Mouse (Mus musculus): Measurements from ENCODE around the gene Ice1. TPM values are rescaled to one million over a fixed set of nuclear protein-coding genes. Genes with fewer than 3 reads are reported as not detected.

The Ice1 gene
- polyA plus RNA-seq (2015; fragmentation: Nextera tagmentation; extraction: Ambion mirVana): 22.8 and 26.4 TPM in 2 replicates

DNA sequence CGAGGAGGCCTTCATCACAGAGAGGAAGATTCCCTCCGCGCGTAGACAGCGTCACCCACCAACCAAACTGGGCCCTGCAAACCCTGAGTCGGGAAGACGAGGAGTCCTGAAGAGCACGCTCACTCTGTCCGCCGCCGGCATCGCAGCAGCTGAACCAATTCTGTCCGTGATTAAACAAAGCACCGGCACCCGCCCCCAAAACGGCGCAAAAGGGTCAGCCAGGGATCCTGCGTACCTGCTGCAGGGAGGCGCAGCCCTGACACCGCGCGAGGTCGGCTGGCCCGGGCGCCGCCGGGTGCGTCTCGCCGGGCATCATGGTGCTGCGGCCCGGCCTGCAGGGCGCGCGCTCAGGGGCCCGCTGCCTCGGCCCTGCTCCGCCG lies at the start of gene Ice1:
Gene Ice1, minus strand, starts transcription at position 353 of the 380 bp plus-strand sequence.
- Histone ChIP-seq H3K27me3 (no peaks in the 10 kb centered on the region), H3K4me2 (peak within 1 kb of the TSS; percentile 84), H3K27ac (peak within 1 kb of the TSS; percentile 85), H3K36me3 (no peaks in the 10 kb centered on the region), H3K9ac (peak within 1 kb of the TSS; percentile 94), H3K9me3 (no peaks in the 10 kb centered on the region), H3K4me1 (peaks cover 24% of the 10 kb centered on the region), H3K4me3 (peak within 1 kb of the TSS; percentile 97)
- WGBS: under 1% methylated on average over 32 of the region's 39 CpGs
- peak; percentile 34; the same call in 1 of the 2 replicates for ATAC-seq (ENCODE audit: insufficient number of reproducible peaks, insufficient read depth, low FRiP score, low TSS enrichment, low read depth)

DNA sequence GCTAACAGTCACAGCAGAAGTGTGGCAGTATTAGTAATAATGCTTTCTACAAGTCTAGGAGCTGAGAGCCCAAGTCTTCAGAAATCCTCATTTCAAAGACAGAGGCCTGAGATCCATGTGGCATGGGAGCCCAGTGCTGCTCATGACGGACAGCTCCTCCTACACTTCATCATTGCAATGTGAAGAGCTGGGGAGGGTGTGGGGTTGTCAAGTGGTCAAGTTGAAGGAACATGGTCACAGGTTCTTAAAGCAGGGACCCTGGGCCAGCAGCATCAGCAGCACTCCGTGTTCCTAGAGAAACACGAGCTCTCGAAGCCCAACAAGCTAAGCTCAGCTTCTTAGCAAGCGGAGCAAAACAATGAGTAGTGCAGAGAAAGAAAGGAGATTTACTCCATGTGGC lies 48.4 kb upstream of the Ice1 start:
- Histone ChIP-seq H3K9ac (no peak overlapping the region), H3K4me1 (0 out of 2 replicates have a peak, but pooled peaks cover 3% of the 10 kb centered on the region), H3K4me2 (no peak overlapping the region), H3K9me3 (no peaks in the 10 kb centered on the region), H3K27ac (no peak overlapping the region), H3K4me3 (no peak overlapping the region), H3K36me3 (no peaks in the 10 kb centered on the region), H3K27me3 (no peaks in the 10 kb centered on the region)
- WGBS: 80% methylated on average over 5 of the region's 5 CpGs
- ATAC-seq (ENCODE audit: insufficient number of reproducible peaks, insufficient read depth, low FRiP score, low TSS enrichment, low read depth): no peak

GRCm38 (mm10) chr13:70684976-70685609 lies 47.7 kb upstream of the Ice1 start:
- H3K4me3 ChIP-seq: no peak overlapping the region
- H3K9me3 ChIP-seq: no peaks in the 10 kb centered on the region
- H3K27me3 ChIP-seq: no peaks in the 10 kb centered on the region
- H3K4me2 ChIP-seq: no peak overlapping the region
- no peak overlapping the region for H3K9ac ChIP-seq
- no peak overlapping the region for H3K27ac ChIP-seq
- H3K36me3 ChIP-seq: no peaks in the 10 kb centered on the region
- 68% methylated on average over 7 of the region's 7 CpGs for WGBS
- no peak for ATAC-seq (ENCODE audit: insufficient number of reproducible peaks, insufficient read depth, low FRiP score, low TSS enrichment, low read depth)
- 0 out of 2 replicates have a peak, but pooled peaks cover 3% of the 10 kb centered on the region for H3K4me1 ChIP-seq

- no peak overlapping the region for H3K9ac ChIP-seq
- H3K27me3 ChIP-seq: no peaks in the 10 kb centered on the region
- no peak overlapping the region for H3K4me3 ChIP-seq
- WGBS: 70% methylated on average over 7 of the region's 7 CpGs
- no peak overlapping the region for H3K4me2 ChIP-seq
- peaks cover 7% of the 10 kb centered on the region; the same call in 1 of the 2 replicates for H3K4me1 ChIP-seq
- H3K27ac ChIP-seq: no peak overlapping the region
- no peak for ATAC-seq (ENCODE audit: insufficient number of reproducible peaks, insufficient read depth, low FRiP score, low TSS enrichment, low read depth)
- H3K9me3 ChIP-seq: no peaks in the 10 kb centered on the region
- H3K36me3 ChIP-seq: no peaks in the 10 kb centered on the region
These were observed 44.2 kb upstream of the Ice1 start for GRCm38 (mm10) chr13:70681411-70682183.

GRCm38 (mm10) chr13:70680316-70680715 lies 42.9 kb upstream of the Ice1 start:
- Histone ChIP-seq H3K4me3 (no peak overlapping the region), H3K4me1 (peaks cover 11% of the 10 kb centered on the region; the same call in 1 of the 2 replicates), H3K27ac (no peak overlapping the region), H3K9me3 (no peaks in the 10 kb centered on the region), H3K4me2 (no peak overlapping the region), H3K9ac (no peak overlapping the region), H3K27me3 (no peaks in the 10 kb centered on the region), H3K36me3 (no peaks in the 10 kb centered on the region)
- WGBS: 84% methylated on average over 3 of the region's 3 CpGs
- ATAC-seq (ENCODE audit: insufficient number of reproducible peaks, insufficient read depth, low FRiP score, low TSS enrichment, low read depth): no peak

GRCm38 (mm10) chr13:70677689-70678088 lies 40.3 kb upstream of the Ice1 start:
- H3K9ac ChIP-seq: no peak overlapping the region
- H3K27me3 ChIP-seq: 0 out of 2 replicates have a peak, but pooled peaks cover 3% of the 10 kb centered on the region
- peaks cover 11% of the 10 kb centered on the region; the same call in 1 of the 2 replicates for H3K4me1 ChIP-seq
- H3K4me3 ChIP-seq: no peak overlapping the region
- H3K27ac ChIP-seq: no peak overlapping the region
- WGBS: 83% methylated on average over 5 of the region's 5 CpGs
- no peak overlapping the region for H3K4me2 ChIP-seq
- H3K36me3 ChIP-seq: no peaks in the 10 kb centered on the region
- no peaks in the 10 kb centered on the region for H3K9me3 ChIP-seq
- ATAC-seq (ENCODE audit: insufficient number of reproducible peaks, insufficient read depth, low FRiP score, low TSS enrichment, low read depth): no peak

GRCm38 (mm10) chr13:70676243-70677183 lies 39.1 kb upstream of the Ice1 start:
- Histone ChIP-seq H3K27ac (no peak overlapping the region), H3K4me3 (no peak overlapping the region), H3K36me3 (no peaks in the 10 kb centered on the region), H3K9ac (no peak overlapping the region), H3K9me3 (no peaks in the 10 kb centered on the region), H3K27me3 (0 out of 2 replicates have a peak, but pooled peaks cover 3% of the 10 kb centered on the region), H3K4me2 (no peak overlapping the region), H3K4me1 (peaks cover 8% of the 10 kb centered on the region; the same call in 1 of the 2 replicates)
- ATAC-seq (ENCODE audit: insufficient number of reproducible peaks, insufficient read depth, low FRiP score, low TSS enrichment, low read depth): no peak
- 65% methylated on average over 20 of the region's 20 CpGs for WGBS

DNA sequence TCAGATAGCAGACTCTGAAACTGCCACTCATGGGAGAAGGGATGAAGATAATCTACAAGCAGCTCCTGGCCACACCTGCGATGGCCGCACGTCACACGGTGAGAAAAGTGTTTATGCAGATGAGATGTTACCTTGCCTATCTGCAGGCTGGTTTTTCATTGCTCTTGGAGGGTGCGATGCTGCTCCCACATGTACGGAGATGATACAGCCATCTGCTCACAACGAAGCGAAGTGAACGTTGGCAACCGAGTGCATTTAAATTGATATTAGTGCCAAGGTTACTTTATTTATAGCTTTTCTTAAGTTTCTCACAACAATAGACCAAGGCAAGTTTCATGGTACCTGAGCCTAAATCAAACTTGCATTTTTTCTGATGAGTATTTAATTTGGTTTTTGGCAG lies 37.6 kb upstream of the Ice1 start:
- H3K4me1 ChIP-seq: peaks cover 8% of the 10 kb centered on the region; the same call in 1 of the 2 replicates
- no peaks in the 10 kb centered on the region for H3K36me3 ChIP-seq
- no peak for ATAC-seq (ENCODE audit: insufficient number of reproducible peaks, insufficient read depth, low FRiP score, low TSS enrichment, low read depth)
- no peak overlapping the region for H3K4me3 ChIP-seq
- H3K27ac ChIP-seq: no peak overlapping the region
- WGBS: 89% methylated on average over 10 of the region's 10 CpGs
- no peak overlapping the region for H3K9ac ChIP-seq
- H3K9me3 ChIP-seq: no peaks in the 10 kb centered on the region
- 0 out of 2 replicates have a peak, but pooled peaks cover 3% of the 10 kb centered on the region for H3K27me3 ChIP-seq
- no peak overlapping the region for H3K4me2 ChIP-seq

DNA sequence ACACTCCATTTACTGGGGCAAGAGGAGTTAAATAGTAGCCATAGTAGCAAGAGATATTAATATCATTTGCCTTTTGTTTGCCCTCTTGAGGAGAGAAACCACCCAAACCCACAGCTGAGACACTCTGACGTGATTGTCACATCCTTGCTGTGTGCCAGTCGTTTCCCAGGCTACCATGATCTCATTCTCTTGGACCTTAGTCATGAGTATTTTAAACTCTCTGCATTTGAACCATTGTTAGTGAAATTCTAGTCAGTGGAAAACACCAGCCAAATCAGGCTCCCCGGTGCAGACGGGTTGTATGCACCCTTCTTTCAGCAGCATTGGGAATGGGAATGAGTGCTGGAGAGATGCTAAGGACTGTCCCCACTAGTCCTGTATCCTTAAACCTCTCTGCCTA lies 32.6 kb upstream of the Ice1 start:
- ATAC-seq (ENCODE audit: insufficient number of reproducible peaks, insufficient read depth, low FRiP score, low TSS enrichment, low read depth): no peak
- no peaks in the 10 kb centered on the region for H3K36me3 ChIP-seq
- H3K9ac ChIP-seq: no peak overlapping the region
- no peak overlapping the region for H3K27ac ChIP-seq
- H3K4me3 ChIP-seq: no peak overlapping the region
- 75% methylated on average over 4 of the region's 4 CpGs for WGBS
- no peaks in the 10 kb centered on the region for H3K9me3 ChIP-seq
- no peaks in the 10 kb centered on the region for H3K4me1 ChIP-seq
- H3K4me2 ChIP-seq: no peak overlapping the region
- H3K27me3 ChIP-seq: 0 out of 2 replicates have a peak, but pooled peaks cover 3% of the 10 kb centered on the region

- H3K27me3 ChIP-seq: no peaks in the 10 kb centered on the region
- no peaks in the 10 kb centered on the region for H3K9me3 ChIP-seq
- WGBS: 77% methylated on average over 4 of the region's 4 CpGs
These were observed 22.3 kb upstream of the Ice1 start for GRCm38 (mm10) chr13:70659715-70660114.

GRCm38 (mm10) chr13:70656741-70657140 lies 19.3 kb upstream of the Ice1 start:
- Histone ChIP-seq H3K4me1 (peaks cover 5% of the 10 kb centered on the region; the same call in 1 of the 2 replicates), H3K4me3 (no peak overlapping the region), H3K9ac (no peak overlapping the region), H3K27me3 (no peaks in the 10 kb centered on the region), H3K4me2 (no peak overlapping the region), H3K9me3 (no peaks in the 10 kb centered on the region), H3K36me3 (no peaks in the 10 kb centered on the region), H3K27ac (no peak overlapping the region)
- no peak for ATAC-seq (ENCODE audit: insufficient number of reproducible peaks, insufficient read depth, low FRiP score, low TSS enrichment, low read depth)
- 82% methylated on average over 4 of the region's 4 CpGs for WGBS

More at GRCm38 (mm10) chr13:70659715-70660114, 22.3 kb upstream of the Ice1 start:
- Histone ChIP-seq H3K9ac (no peak overlapping the region), H3K4me3 (no peak overlapping the region), H3K36me3 (no peaks in the 10 kb centered on the region), H3K4me1 (no peaks in the 10 kb centered on the region; the same call in 1 of the 2 replicates), H3K27ac (no peak overlapping the region), H3K4me2 (no peak overlapping the region)
- no peak for ATAC-seq (ENCODE audit: insufficient number of reproducible peaks, insufficient read depth, low FRiP score, low TSS enrichment, low read depth)
